Mouse (Mus musculus) natural killer cell, adult 2 months (primary cell): ENCODE results near the gene Inha.

Experiments used
- DNase-seq, 2 experiments: peaks; one replicate each; pipeline ENCODE4 v3.0.0; 2022; ENCODE audit warnings: low spot score in 2 of 2

Gene Inha

DNA sequence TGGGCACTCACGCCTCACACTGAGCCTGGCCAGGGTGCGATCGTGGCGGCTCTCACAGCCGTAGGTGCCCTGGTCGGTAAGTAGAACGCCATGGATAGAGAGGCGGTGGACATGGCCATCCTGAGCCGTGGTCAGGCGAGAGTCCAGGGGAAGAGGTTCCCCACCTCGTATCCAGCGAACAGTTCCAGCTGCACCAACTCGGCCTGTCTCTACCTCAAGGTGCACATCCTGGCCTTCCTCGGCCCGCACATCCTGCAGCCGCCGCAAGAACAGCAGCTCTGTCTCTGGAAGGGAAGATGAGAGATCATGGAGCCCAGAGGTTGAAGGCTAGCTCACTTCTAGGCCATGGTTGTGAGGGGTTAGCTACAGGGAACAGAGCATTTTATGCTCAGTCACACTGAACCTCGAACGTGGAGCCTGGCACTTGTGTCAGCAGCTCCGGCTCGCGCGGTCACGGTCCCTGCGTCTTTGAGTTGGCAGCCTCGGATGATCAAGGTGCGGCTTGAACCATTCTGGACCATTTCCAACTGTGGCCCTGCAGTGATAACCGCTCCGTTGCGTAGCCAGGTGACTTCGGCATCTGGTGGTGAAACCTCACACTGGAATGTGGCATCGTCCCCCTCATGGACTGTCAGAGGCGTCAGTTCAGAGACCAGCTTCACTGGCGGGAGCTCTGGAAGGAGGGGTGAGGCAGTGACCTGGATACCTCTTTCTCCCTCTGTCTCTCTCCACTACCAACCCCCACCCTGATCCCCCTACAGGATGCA lies 15.9 kb upstream of the Inha start:
- DNase-seq, result no peak

DNA sequence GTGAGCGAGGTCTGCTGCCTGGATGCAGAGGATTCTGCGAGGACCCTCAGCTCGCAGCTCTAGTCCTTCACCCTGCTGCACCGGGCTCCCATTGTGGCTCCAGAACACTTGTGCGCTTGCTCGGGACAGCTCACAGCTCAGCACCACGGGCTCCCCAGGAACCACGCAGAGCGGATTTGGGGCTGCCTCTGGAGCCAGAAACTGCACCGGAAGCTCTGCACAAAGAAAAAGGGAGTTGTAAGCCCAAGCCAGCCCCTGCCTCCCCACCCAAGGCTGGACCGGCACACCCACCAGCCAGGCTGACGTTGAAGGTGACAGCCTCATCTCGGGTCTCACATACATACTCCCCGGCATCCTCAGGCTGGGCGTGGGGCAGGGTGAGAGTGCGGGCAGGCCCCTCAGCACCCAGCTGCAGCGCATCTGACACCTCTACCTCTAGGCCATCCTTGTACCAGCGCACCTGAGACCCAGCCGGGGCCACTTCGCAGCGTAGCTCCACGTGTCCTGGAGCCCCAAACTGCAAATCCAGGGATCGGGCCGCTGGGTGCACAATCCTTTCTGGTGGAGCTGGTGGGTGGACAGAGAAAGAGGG lies 14.2 kb upstream of the Inha start:
- DNase-seq, result no peak

DNA sequence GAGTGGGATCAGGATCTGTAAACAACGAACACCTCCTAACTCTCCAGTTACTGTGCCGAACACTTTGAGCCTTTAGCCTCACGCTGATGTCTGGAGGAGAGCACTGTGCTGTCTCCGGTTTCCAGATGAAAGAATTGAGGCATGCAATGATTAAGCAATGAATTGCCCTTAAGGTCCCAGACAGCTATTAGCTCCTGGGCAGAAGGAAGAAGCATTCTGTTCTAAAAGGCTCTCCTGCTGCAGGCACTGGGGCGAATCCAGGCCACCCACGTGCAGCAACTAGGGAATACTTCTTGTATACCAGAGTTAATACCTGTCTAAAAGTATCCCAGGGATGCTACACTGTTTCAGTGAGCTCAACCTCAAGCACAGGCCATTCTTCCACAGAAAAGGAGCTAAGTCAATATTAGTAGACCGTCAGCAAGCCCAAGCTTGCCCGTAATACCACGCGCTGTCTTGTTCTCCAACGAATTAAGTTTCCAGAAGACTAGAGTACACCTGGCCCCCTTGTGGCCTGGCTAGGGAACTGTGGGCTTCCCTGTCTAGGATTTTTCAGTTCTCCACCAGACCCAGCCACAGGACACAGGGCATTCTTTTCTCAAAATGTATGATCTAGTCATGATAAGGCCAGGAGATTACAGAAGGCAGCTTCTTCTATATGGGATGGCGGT lies 11.9 kb upstream of the Inha start:
- no peak for DNase-seq

DNA sequence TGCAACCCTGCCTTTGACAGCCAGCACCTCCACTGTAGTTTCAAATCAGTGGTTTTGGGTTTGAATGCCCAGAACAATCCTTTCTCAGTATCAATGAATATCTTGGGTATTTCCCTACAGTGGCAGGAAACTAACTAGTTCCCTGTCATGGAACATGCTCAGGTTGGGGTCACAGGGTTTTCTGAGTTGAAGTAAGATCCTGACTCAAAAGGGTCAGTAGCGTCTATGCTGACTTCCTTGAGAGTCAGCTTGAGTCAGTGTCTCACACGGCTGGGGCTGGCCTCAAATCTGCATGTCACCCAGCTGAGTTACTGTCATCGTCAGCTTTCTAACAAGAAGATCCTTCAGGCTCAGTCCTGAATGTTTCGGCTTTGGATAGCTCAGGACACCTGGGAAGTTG lies 8.0 kb upstream of the Inha start:
- DNase-seq, result no peak

DNA sequence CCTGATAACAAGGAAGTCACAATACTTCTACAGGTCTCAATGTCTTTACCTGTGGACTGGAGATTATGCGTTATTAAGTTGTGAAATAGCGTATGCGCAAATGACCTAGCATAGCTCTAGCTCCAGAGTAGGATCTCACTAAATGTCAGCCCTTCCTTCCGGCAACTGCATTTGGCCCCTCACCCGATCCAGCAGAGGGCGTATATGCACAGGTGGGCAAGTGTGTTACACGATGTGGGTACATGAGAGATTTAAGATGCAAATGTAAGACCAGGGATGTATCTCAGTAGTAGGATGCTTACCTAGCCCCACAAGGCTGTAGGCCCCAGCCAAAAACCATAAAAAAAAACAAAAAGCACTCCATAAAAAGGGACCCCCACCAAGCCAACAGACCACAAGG lies 7.4 kb upstream of the Inha start:
- DNase-seq, result no peak

DNA sequence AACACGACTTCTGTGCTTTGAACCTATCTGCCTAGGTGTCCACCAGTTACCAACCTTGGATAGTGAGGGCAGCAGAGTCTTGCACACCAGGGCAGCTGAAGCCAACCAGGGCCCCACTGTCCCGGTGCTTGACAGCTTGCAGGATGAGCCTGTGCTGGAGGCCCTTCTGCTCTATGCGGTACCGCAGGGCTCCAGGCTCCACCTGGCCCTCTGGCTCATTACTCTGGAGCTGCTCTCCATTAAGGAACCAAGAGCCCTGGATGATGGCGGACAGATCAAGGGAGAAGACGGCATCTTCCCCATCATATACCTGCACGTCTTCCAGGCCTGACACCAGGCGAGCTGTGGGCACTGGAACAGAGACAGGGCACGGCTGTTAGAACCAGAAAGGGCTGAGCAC lies 5.0 kb upstream of the Inha start:
- DNase-seq, result no peak

DNA sequence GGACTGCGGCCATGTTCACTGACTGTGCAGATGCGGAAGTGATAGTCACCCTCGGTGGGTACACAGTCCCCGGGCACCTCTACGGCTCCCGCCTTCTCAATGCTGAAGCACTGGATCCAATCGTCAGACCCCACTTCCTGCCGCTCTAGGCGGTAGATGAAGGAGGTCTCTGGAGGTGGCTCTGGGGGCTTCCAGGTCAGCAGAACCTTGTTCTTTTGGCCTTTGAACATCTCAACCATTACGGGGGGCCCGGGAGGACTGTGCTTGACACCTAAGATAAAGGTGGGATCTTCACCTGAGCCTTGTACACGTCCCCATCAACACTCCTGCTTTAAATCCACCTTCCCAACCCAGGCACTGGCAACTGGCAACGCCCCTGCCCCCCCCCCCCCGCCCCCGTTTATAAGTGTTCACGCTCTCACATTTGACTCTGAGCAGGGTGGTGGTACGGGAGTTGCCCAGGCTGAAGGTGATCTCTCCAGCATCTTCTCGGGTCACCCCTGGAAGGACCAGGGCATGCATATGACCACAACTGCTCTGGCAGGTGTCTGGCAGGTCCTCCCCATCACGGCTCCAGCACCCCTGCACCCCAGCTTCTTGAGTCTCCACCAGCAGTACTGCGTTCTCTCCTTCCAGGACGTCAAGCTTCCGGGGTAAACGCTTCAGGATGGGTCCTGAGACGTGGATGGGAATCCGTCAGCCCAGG lies 3.8 kb upstream of the Inha start:
- DNase-seq, result no peak

DNA sequence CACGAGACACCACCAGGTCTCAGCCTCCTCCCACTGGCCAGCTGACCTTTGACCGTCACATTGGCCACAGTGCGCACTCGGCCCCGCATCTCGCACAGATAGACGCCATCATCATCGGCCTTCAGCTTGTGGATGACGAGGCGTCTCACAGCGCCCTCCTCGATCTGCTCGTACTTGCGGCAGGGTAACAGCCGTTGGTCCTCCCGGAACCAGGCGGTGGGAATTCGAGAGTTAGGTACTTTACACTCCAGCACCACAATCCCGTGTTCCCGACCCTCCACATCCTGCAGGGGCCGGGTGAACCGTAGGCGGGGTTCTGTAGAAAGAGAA lies 3.3 kb upstream of the Inha start:
- DNase-seq, result no peak

DNA sequence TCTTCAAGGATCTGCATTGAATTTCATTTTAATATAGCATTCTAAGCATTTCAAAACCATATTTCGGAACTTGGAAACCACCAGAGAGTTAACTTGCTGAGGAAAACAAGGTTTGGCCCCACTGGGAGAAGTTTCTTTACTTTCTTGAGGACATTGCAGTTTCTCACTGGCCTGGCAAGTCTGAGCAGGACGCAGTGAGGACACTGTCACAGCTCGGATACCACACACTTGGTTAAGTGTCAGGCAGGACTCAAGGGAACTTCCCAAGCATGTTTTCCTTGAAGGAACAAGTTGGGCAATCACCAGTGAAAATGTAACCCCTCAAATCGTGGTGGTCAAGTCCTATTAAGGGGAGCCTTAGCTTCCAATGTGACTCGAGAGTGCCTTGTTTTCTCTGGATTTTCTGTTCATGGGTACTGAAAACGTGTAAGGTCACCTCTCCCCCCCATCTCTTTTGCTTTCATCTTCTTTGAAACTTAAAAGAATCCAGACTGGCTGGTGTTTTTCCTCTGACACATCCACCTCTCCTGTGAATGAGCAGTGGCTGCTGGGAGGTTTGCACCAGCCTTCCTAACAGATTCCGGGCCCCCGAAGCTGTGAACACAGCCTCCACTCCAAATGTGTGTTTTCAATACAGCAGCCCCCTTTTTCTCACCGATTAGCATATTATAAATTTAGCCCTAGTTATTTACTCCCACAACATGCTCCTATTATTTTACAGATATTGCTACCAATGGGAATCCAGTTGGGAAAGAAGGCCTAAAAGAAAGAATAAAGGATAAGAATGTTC lies 2.4 kb upstream of the Inha start:
- no peak for DNase-seq

DNA sequence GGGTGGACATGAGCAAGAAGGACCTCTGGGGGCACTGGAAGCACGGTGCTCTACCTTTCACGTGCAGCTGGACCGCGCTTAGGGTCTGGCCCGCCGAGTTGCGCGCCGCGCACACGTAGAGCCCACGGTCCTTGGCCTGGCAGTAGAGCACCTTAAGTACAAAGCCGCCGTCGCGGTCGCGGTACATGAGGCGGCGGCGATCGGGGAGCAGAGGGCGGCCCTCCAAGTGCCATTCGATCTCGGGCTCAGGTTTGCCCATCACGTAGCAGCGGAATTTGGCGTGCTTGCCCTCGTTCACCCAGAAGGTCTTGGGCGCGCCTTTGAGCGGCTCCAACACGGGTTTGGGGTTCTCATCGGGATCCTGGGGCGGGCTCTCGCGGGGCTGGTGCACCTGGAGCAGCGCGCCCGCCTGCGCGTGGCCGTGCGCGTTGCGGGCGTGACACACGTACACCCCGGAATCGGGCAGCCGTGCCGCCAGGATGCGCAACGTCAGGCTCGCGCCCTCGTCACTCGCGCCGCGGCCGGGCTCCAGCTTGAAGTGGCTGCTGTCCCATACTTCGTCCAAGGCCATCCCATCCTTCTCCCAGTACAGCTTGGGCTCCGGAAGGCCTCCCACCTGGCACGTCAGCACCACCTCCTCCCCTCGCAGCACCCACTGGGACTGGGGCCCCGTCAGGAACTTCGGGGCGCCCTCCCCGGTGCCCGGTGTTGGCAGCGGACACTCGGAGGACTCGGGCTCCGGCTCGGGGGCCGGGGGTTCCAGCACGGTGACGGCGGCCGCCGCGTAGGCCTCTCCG lies 1.5 kb upstream of the Inha start:
- no peak for DNase-seq

DNA sequence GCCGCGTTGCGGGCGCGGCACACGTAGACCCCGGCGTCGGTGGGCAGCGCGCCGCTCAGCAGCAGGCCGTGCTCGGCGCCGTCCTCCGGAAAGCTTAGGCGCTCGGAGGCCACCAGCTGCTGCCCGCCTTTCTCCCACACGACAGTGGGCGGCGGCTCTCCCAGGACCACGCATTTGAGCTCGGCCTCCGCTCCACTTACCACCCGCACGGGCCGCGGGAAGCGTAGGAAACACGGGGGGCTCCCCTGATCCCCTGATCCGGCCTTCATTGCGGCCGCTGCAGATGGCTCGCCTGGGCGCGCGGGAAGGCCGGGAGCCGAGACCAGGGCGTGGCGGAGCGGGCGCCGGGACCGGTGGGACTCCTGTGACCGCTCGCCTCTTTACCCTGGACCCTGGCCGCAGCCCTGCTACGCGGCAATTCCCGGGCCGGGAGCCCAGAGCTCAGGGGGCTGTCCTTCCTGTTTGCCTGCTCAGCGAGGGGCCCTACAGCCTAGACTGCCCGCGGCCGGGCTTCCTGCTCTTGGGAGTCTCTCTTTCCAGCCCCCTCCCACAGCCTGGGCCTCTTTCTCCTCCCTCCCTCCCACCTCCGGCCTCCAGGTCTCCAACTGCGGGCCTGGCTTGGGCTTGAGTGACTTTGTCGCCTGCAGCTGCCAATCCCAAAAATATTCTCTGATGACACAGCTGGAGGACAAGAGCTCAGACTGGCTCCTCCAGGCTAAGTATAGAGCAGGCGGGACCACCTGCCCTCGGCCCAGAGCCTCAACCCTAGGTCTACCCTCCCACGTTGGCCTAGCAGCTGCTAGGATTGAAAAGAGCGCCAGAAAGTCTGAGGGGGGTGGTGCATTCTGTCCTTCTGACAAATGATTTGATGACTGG lies 683 bp upstream of the Inha start, which contains the start of gene Obsl1:
Gene Obsl1 (minus strand): TSS at position 497 of the 876 bp plus-strand sequence.
- DNase-seq, result no peak

DNA sequence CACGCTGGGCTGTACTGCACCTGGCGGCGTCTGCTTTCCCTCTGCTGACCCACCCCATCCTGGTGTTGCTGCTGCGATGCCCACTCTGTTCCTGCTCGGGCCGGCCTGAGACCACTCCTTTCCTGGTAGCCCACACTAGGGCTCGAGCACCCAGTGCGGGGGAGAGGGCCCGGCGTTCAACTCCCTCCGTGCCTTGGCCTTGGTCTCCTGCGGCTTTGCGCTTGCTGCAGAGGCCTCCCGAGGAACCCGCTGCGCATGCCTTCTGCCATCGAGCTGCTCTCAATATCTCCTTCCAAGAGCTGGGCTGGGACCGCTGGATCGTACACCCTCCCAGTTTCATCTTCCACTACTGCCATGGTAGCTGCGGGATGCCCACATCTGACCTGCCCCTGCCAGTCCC lies 2.7 kb downstream of the Inha start:
- no peak for DNase-seq

DNA sequence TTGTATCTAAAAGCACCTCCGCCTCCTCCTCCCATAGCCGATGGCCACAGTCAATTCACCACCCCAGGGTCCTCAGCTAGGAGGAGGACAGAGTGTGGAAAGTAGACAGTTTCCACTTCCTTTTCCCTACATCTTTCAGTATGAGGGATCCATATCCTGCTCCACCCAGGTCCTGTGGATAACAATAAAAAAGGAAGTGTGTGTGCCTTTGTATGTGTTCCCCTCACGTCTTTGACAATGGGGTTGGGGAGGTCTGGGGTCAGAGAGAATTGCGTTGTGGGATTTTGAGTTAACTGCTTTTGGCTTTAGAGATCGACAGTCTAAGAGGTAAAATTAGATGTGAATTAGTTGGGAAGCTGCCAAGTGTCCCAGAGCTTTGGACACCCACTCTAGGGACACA lies 3.3 kb downstream of the Inha start:
- no peak for DNase-seq

DNA sequence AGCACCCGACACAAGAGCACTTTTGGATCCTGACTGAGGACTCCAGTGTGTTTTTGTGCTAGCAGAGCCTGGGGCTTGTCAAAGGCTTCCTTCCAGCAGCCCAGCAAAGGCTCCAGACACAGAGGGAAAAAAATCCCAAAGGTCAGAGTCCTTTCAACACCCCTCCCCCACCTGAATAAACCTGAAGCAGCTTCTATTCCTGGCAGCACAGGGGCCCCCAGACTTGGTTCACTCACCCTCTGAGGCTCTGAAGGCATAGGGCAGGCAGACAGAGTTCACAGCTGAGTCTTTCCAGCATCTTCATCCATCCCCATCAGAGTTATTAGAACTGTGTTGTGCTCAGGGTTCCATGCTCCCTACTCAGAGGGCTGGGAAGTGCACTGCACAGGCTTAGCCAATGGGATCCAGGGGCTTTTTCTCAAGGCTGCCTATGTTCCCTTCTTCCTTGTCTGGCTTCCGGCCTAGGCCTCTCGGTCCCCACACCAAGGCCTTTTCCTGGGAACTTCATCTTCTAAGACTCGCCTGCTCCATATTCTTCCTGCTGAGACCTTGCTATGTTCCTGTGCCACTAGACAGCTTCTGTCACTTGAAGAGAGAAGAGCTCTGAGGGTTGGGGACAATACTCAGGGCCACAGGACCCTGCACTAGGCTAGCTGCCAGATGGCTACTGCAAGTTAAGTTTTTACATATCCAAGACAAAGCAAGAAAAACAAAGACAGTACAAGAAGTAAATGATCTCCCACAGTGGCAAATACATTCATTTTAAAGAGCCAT lies 4.7 kb downstream of the Inha start:
- no peak for DNase-seq

DNA sequence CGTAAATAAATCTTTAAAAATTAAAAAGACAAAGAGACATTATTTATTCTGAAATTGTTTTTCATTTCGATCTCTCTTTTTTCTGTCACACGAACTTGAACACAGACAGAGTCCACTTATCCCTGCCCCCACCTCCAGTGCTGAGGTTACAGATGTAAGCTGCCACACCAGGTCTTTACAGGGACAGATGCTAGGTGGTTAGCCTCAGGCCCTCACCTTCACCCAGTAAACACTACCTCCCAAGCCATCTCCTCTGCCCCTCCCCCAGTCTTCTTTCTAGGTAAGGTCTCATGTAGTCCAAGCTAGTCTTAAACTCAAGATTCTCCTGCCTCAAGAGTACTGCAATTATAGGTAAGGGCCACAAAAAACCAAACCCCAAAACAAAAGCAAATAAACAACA lies 5.7 kb downstream of the Inha start:
- DNase-seq, result no peak

DNA sequence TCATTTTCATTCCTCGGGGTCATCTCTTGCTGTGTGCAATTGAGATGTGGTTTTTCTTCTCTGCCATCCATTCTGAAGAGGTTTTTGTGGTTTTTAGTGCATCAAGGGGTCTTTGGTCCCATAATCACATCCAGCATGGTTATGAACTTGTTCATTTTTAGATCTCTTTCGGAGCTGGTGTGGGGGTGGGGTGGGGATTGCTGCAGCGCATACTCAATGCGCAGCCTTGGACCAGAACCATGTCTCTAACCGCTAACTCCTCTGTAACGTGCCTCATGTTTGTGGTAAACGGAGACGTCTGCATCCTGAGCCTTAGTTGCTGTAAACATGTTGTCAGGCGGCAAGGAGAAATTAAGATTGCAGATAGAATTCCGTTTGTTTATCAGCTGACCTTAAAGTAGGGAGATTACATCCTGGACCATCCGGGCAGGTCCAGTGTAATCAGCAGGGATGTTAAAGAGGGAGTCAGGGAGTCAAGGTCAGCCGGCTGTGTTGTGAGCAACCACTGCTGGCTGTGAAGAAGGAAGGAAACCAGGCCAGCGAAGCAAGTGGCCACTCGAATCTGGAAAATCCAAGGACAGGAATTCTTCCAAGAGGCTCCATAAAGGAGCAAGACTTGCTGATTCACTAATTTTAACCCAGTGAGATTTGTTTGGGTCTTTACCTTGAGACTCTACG lies 10.0 kb downstream of the Inha start:
- no peak for DNase-seq

DNA sequence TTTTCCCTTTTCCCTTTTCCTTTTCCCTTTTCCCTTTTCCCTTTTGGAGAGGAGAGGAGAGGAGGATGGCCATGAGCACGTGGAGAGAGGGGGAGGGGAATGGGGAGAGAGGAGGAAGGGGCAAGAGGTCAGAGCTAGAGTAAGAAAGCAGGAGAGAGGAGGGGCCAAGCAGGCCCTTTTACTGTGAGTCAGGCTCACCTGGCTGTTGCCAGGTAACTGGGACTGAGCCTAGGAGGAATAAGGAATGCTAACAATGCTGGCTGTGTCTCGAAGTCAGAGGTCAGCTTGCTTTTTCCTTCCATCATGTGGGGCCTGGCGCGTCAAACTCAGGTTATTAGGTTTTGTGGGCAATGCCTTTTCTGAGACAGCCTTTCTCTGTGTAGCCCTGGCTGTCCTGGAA lies 11.1 kb downstream of the Inha start:
- DNase-seq, result no peak

DNA sequence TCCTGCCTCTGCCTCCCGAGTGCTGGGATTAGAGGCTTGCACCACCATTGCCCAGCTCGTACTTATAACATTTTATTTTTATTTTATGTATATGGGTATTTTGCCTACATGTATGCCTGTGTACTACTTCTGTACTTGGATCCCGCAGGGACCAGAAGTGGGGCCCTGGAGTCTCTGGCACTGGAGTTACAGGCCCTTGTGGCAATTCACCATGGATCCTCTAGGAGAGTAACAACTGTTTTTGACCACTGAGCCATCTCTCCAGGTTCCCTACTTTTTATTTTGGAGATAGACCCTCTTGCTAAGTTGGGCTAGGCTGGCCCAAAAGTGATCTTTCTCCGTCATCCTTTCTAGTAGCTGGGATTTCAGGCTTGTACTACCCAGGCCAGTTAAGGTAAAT lies 11.6 kb downstream of the Inha start:
- DNase-seq, result no peak

DNA sequence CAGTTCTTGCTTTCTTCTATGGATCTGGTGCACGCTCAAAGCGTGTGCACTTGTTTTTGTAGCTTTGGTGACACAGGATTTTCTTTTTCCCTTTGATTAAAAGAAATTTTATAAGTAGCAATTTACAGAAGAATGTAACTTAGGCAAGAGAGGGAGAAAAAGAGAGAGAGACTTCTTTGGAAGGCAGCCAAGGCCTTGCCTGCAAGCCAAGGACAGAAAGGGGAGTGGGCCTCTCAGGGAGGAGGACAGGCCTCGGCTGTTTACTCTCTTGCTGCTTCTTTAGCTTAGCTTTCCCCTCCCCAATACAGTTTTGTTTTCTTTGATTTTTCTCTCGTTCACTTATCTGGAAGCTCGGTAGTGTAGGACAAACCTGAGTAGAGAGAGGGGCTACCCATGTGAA lies 12.7 kb downstream of the Inha start:
- DNase-seq, result no peak
